Mouse (Mus musculus) 3134 (cell line): ENCODE measurements around the gene Cfap77.
"Not testable (repeated sequence)": the region's sequence is repeated elsewhere in the genome, so short reads cannot be mapped to it uniquely, and the experiment has no call there.

ENCODE experiments used
- DNase-seq: peaks from one replicate; pipeline ENCODE4 v3.0.0-alpha.2; 2011; ENCODE audit warnings: low spot score; ENCODE audit not compliant: insufficient read length; ENCODE audit errors: extremely low read depth

The Cfap77 gene

GRCm38 (mm10) chr2:29054991-29055390 is at the start of gene Cfap77:
Cfap77 (minus strand) TSS chr2:29055066.
- peak; percentile 8 for DNase-seq

- DNase-seq = not testable (repeated sequence)
Observed at GRCm38 (mm10) chr2:29102416-29103377, 47.8 kb upstream of the Cfap77 start.

GRCm38 (mm10) chr2:29100822-29101534 is 46.1 kb upstream of the Cfap77 start:
- peak; percentile 41 for DNase-seq

GRCm38 (mm10) chr2:29099646-29100045 is 44.8 kb upstream of the Cfap77 start:
- no peak for DNase-seq

- no peak for DNase-seq
Observed at GRCm38 (mm10) chr2:29098786-29099185, 43.9 kb upstream of the Cfap77 start.

- DNase-seq = not testable (repeated sequence)
Observed at GRCm38 (mm10) chr2:29097955-29098354, 43.1 kb upstream of the Cfap77 start.

GRCm38 (mm10) chr2:29097465-29097864 is 42.6 kb upstream of the Cfap77 start:
- no peak for DNase-seq

- no peak for DNase-seq
Observed at GRCm38 (mm10) chr2:29096751-29097150, 41.9 kb upstream of the Cfap77 start.

- no peak for DNase-seq
Observed at GRCm38 (mm10) chr2:29095674-29096073, 40.8 kb upstream of the Cfap77 start.

- not testable (repeated sequence) for DNase-seq
Observed at GRCm38 (mm10) chr2:29089276-29089675, 34.4 kb upstream of the Cfap77 start.

GRCm38 (mm10) chr2:29086026-29086425 is 31.2 kb upstream of the Cfap77 start:
- DNase-seq = no peak

GRCm38 (mm10) chr2:29081965-29082364 is 27.1 kb upstream of the Cfap77 start:
- no peak for DNase-seq

- no peak for DNase-seq
Observed at GRCm38 (mm10) chr2:29076226-29076625, 21.4 kb upstream of the Cfap77 start.

- no peak for DNase-seq
Observed at GRCm38 (mm10) chr2:29075331-29076070, 20.6 kb upstream of the Cfap77 start.

- DNase-seq = no peak
Observed at GRCm38 (mm10) chr2:29074676-29075075, 19.8 kb upstream of the Cfap77 start.

GRCm38 (mm10) chr2:29066410-29066809 is 11.5 kb upstream of the Cfap77 start:
- DNase-seq = no peak

- no peak for DNase-seq
Observed at GRCm38 (mm10) chr2:29065796-29066195, 10.9 kb upstream of the Cfap77 start.

GRCm38 (mm10) chr2:29060135-29060597 is 5.3 kb upstream of the Cfap77 start, which contains the start of gene Ttf1:
Ttf1 (plus strand) TSS chr2:29060262.
- DNase-seq = peak; percentile 92

- DNase-seq = peak; percentile 9
Observed at GRCm38 (mm10) chr2:29054545-29054935, 326 bp downstream of the Cfap77 start.

GRCm38 (mm10) chr2:29053802-29054544 is 893 bp downstream of the Cfap77 start:
- no peak for DNase-seq
